Mouse (Mus musculus) Muller cell, postnatal 12 days (primary cell): ENCODE measurements around the gene Tada3.
A peak's percentile ranks its signal among the peaks of the same experiment; 100 is the strongest.

Experiments
- DNase-seq: peaks from one replicate; pipeline ENCODE4 v3.0.0-alpha.2; 2015; ENCODE audit errors: inconsistent ontology term

Tada3 gene

DNA sequence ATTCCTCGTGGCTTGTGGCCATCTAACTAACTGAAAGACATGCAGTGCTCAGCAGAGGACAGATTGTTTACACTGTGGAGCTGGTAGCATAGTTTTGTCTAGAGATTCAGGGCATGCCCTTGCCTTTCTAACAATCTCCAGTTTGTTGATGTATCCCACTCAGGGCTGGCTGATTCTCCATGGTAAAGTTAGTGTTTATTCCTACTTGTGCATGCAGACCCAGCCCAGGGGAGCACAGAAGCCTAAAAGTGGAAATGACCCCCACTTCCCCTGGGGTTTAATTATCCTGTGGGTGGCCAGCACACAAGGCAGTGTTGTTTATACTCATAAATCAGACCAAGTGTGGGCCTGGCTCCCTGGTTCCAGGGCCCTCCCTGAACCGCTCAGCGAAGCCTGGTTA is 8.3 kb upstream of the Tada3 start:
- no peak for DNase-seq

DNA sequence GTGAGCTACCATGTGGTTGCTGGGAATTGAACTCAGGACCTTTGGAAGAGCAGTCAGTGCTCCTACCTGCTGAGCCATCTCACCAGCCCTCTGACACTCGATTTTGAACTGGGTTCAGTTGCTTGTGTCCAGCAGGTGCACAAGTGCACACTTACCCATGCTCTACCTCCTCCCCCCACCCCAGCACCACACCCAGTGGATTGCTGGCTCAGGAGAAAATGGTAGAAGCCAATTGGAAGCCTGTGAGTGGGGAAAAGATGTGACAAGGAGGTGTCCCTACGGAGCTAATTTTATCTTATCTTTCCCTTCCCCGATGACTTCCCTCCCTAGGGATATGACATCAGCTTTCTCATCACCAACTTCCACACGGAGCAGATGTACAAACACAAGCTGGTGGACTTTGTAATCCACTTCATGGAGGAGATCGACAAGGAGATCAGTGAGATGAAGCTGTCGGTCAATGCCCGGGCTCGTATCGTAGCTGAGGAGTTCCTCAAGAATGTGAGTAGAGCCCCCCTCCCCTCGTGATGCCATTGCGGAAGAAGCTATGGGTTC is 7.6 kb upstream of the Tada3 start:
- DNase-seq = no peak

DNA sequence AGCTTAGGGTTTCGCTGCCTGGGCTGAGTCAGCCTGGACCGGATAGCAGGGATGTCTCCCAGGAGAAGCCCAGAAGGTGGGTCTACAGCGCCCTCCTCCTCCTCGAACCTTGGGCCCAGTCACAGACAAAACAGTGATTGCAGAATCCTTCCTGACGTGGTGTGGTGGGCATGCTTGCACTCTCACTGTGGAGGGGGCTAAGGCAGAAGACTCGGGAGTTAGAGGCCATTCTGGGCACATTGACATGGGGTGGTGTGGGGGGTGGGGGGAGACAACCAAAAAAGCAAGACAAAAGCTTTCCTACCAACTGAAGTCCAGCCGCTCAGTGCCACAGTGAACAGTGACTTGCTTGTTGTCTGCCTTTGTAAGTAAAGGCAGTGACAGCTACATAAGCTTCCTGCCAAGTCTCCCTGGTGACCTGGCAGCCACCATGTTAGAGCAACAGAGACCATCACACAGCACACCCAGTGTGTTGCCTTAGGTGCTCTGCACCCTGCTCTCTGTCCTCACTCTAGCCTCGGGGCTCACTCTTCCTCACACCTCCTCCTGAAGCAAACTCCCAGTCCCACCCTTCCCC is 6.8 kb upstream of the Tada3 start:
- DNase-seq = no peak

DNA sequence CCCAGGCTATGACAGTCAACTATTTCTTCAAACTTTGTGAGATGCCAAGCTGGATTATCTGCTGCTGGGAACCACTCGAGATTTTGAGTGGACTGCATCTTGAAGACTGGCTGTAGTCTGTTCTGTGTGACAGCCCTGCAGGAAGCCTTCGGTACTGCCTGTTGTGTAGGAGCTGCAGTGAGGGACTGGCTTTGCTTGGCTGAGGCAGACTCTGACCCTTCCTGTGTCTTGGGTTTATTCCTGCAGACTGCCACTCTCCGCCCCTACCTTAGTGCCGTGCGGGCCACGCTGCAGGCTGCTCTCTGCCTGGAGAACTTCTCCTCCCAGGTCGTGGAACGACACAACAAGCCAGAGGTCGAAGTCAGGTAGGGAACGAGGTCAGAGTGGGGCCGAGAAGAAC is 2.8 kb upstream of the Tada3 start:
- no peak for DNase-seq

DNA sequence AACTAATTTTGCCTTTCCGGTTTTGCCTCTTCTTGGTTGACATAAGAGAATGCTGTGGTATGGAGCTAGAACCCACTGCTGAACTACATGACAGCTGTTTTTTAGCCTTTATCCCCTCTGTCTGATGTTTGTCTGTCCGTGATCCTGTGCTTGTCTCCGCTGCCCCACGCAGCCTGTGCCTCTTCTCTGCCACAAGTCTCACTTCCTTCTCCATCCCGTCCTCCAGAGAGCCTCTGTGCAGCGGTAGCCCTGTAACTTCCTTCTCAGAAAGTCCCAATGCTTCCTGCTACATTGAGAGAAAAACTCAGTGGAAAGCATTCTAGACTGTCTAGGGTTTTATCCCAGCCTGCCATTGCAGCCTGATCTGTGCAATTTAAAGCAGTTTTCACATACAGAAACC is 1.6 kb upstream of the Tada3 start:
- DNase-seq = no peak

DNA sequence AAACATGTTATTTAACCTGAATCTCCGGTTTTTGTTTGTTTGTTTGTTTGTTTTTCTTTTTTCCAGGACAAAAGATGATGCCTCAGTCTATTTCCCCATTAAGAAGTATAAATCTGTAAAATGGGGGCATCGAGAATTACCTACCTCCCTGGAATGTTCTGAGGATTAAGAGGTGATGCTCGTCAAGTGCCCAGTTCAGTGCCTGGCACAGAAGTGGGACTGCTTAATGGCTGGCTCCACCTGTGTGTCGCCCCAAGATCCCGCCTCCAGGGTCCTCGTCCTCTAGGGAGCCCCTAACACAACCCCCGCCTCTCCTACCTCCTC is 549 bp downstream of the Tada3 start:
- DNase-seq = no peak

DNA sequence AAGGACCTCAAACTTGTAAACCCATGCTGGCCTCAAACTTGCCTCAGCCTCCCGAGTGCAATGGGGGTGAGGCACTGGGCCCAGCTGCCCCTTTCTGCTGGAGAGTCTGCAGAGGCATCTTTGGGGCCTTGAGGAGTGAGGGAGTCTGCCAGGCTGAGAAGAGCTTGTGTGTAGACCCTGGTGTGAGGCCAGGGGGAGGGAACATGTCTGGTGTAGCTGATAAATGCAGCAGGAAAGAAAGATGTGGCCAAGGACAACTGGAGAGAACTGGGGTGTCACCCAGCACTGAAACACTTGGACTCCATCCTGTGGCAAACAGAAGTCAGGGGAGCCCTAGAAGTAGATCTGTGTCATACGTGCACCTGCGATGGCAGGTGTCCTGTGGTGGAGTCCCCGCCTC is 4.2 kb downstream of the Tada3 start:
- DNase-seq = no peak

DNA sequence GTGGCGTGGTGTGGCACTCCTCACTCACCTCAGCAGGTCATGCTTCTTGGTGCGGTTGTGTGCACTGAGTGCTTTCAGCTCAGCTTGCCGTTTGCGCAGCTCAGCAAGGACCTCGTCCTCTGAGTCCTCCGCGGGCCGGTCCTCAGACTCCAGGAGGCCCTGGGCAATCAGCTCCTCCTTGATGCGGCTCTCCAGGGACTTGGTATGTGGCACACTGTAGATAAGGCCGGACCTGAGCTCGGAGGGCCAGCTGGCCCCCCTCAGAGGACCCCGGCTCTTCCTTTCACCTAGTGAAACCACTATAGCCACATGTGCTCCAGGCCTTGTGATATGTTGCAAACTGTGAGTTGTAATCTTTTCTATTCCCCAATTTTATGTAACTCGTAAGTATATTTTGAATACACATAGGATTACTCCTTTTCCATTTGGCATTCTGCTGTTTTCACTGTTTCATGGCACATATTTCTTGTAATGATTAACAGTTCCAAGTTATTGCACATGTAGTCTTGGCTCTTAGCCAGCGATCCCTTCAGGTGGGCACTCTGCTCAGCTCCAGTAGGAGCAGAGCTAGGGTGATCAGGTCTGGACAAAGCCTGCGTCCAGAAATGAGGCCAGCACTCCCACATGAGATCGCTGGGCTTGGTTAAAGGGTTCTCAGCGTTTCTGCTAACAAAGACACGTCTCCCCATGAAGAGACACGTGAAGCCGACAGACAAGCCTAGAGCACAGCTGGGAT is 7.3 kb downstream of the Tada3 start:
- no peak for DNase-seq

DNA sequence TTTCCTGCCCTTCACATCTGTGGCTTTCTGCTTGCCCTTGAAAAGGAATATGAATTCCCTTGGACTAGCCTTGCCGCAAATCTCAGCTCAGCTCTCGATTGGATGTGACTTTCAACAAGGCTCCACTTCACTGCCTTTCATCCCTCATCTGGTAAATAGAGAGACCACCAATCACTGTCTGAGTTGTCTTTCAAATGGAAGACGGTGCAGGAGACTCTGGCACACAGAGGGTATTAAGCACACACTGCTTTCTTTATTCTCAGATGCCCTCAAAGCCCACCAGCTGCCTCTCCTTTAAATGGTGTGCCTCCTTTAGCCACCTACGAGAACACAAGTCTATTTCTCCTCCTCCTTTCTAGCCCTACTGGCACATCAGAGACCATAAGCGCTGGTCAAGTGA is 9.1 kb downstream of the Tada3 start:
- DNase-seq = no peak

DNA sequence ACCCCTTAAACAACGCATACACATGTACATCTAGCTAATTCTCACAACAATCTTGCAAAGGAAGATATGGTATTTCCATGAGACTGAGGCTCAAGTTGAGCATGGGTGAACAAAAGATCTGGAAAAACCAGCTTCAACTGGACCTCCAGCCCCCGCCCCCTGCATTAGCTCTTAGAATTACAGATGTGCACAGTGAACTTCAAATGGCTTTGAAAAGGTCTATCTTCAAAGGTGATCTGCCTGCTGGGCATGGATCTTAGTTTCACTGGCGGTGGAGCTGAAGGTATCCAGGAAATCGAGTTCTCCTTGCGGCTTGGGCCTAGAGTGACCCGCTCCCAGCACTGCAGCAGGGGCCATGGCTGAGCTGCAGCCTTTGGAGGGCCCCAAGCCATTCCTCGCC is 9.6 kb downstream of the Tada3 start:
- DNase-seq = no peak

DNA sequence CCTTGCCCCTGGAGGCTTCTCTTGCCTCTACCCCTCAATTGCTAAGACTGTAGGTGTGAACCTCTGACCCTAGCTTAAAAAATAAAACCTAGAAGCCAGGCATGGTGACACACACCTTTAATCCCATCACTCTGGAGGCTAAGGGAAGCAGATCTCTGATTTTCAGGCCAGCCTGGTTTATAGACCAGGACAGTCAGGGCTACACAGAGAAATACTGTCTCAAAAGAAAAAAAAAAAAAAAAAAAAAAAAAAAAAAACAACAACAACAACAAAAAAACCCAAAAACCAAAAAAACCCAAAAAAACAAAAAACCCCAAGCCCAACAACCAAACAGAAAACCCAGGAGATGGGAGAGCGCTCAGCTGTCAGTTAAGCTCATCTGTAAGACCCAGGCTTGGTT is 10.1 kb downstream of the Tada3 start:
- DNase-seq = no peak

DNA sequence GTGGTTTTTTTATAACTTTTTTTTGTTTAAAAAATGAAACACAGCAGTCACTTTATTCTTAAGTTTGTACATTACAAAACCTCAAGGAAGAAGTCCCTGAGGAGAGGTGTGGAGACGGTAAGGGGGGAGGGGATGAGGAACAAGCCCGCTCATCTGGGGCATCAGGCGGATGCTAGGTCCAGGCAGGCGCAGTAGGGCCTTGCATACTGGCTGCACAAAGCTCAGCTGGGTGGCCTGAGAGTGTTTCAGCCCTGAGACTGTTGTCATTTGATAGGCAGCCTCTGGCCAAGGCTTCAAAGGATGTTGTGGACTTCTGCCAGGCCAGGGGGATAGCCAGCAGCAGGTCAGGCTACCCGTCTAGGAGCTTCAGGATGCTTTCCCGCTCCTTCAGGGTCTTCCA is 11.0 kb downstream of the Tada3 start:
- no peak for DNase-seq

DNA sequence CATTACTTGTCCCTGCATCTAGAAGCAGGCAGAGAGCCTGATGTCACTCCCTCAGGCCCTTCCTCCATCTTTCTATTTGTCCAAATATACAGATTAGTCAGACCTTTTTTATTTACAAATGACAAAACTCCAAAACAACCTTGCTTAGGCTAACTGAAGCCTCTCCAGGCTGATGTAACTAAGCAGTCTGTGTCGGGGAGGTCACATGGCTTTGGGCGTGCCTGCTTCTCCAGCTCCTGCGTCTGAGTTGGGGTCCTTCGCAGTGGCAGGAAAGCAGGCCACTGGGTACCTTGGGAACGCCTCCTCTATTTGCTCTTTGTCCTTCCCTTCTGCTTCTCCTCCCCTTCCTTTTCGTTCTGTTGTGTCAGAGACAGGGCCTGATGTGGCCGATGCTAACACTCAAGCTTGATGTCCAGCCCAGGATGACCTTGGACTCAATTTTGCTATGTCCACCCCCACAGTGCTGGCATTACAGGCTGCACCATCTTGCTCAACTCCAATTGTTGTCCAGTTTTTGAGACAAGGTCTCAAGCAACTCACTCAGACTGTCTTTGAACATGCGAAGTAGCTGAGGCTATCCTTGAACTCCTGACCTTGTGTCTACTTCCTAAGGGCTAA is 13.1 kb downstream of the Tada3 start:
- DNase-seq = no peak

DNA sequence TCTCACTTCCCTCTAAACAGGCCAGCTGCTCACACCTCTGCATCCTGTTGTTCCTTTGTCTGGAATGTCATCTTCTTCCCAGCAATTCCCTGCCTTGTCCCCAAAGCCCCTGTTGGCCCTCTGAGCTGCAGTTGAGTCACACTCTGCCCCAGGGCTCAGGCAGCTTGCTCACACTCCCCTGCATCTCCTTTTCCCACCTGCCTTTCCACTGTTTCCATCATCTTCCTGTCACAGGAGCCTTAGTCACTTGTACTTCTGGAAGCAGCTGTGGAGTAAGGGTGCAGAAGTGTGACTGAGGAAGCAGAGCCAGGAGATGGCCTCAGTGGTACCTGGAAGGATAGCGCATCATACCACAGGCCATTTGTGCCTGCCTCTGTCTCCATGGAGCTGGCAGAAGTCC is 15.4 kb downstream of the Tada3 start:
- peak; percentile 18 for DNase-seq

DNA sequence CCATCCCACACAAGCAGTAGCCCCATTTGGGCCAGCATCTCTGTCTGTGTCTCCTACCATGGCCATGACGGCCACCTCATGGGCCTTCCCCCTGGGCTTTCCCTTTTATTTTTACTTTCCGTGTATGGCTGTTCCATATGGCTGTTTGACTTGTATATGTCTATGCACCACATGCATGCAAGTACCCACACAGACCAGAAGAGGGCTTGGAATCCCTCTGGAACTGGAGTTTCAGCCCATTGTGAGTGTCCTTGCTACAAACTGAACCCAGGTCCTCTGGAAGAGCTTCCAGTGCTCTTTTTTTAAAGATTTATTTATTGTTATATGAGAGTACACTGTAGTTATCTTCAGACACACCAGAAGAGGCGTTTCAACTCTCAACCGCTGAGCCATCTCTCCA is 16.2 kb downstream of the Tada3 start:
- no peak for DNase-seq

DNA sequence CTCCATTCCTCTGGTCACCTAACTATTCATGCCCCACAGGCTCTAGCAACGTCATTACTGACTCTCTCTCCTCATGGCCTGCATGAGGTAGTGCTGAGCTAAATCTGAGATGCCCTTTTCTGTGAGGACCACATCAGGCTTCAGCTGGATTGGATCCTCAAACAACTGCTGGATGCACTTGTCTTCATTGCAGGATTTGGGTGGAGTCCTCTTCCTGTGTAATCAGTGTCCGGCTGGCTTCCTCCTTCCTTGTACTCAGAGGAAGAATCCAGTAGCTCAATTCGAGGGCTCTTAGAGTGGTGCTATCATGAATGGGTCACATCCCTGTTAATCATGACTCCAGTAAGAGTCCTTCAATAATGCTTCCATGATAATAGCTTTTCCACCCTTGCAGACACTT is 24.0 kb downstream of the Tada3 start:
- no peak for DNase-seq

DNA sequence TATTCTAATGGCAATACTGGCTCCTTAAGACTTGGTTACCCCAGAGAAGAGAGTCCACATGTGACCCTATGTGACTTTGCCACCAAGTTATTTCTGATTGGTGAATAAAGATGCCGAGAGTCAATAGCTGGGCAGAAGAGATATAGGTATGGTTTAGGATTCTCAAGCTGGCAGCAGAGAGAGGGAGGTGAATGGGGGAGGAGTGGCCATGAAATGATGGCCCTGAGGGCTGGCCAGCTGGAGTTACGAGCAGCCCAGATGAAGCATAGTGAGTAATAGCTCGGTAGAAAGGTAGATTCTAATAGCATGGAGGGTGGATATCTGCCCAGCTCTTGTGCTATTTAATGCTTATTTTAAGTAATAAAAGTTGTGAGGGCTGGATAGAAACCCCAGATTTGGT is 24.9 kb downstream of the Tada3 start:
- no peak for DNase-seq

DNA sequence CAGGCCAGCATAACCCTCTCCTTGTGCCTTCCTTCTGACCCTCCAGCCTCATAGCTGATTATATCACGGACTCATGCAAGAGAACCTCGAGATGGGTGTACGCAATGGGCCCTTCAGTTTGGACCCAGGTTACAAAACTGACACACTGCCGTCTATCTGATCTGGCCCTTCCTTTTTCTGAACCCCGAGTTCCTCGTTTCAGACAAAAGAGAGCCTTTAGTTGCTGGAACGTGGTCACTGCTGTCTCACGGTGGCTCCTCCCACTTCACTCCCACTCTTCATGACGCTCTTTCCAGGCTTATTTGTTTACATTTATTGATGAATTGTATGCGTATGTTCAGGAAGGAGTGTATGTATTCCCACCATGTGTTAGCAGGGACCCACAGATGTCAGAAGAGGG is 26.0 kb downstream of the Tada3 start:
- no peak for DNase-seq

DNA sequence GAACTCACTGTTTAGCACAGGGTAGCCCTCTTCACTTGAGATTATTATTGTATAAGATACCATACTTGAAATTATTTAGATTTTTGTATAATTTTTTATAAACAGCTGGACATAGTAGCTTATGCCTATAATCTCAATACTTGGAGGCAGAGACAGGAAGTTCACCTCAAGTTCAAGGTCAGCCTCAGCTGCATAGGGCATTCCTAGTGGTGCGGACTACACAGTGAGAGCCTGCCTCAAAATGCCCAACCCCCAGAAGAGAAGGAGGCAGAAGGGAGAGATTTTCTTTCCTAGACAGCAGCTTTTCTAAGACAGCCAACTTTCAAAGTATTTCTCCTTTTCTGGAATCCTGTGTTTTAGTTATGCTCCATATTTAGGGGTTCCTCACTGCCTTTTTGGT is 26.5 kb downstream of the Tada3 start:
- no peak for DNase-seq

DNA sequence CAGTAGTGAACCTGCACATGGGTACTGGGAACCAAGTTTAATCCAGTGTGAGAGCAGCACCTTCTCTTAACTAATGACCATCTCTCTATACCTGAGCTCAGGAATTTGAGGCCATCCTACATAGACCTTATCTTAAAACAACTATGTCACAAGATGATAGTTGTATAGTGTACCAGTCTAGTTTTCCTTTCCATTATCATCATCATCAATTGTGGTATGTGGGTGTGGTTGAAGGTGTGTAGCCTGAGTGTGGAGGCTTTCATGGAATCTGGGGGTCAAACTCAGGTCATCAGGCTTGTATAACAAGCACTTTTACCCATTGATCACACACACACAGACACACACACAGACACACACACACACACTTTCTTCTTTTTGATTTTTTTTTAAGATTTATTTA is 27.1 kb downstream of the Tada3 start:
- DNase-seq = no peak

DNA sequence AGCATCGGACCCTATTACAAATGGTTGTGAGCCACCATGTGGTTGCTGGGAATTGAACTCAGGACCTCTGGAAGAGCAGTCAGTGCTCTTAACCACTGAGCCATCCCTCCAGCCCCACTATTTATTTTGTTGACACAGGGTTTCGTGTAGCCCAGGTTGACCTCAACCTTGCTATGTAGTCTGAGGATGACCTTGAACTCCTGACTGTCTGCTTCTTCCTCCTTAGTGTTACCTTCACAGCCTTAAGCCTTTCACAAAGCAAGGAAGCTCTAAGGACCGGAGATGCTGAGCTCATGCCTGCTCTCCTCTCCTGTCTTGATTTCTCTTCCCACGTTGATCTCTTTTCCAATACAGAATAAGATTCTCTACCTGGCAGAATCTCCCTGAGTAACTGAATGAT is 30.8 kb downstream of the Tada3 start:
- DNase-seq = no peak

DNA sequence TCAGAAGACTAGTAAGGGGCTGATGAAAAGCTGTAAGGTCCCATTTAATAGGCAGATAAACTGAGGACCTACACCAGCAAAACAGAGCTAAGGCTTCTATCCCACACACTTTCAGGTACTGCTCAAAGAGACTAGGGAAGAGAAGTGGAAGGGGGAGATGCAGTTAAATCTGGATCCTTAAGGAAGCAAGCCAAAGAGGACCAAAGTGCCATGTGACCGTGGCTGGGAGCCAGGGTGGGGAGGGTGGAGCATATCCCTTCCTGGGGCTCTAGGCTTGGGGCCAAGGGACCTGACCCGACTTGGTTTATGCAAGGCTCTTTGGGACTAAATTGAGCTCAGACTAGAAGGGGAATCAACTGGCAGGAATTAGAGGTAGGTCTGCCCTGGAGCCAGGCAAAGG is 33.4 kb downstream of the Tada3 start:
- DNase-seq = peak; percentile 69
